In genomic region chr9:44691671-44692520, GRCm38 (mm10) we compare ENCODE assay signal across 8 mouse cellular contexts. TPM values are rescaled to one million over a fixed set of nuclear protein-coding genes. Genes with fewer than 3 reads are reported as not detected.
DNase-seq lines count a peak whose midpoint lies in the region; ATAC-seq and TF ChIP-seq lines count a peak whose summit lies in the region.

No protein-coding gene starts in this region.

- TF ChIP-seq CTCF in layer of hippocampus, adult 2 months (conservative IDR thresholded peaks at IDR 0.05), result no peak

- no peak overlapping the region for H3K9ac ChIP-seq in forebrain, embryonic 14.5 days (ENCODE audit: low read length)
- no peak overlapping the region for H3K9ac ChIP-seq in heart, embryonic 15.5 days

- peak; percentile 74; the same call in 1 of the 2 replicates for ATAC-seq in forebrain, embryonic 14.5 days
- ATAC-seq in heart, embryonic 15.5 days (replicated peaks; ENCODE audit: insufficient number of reproducible peaks, insufficient read depth, low FRiP score, low read depth), result peak; percentile 61
- no peak for ATAC-seq in megakaryocyte-erythroid progenitor cell, adult 5-6 weeks (replicated peaks; ENCODE audit: low FRiP score, low TSS enrichment, poor library complexity, severe bottlenecking)

- H3K36me3 ChIP-seq in forebrain, embryonic 14.5 days (ENCODE audit: control insufficient read depth, insufficient read depth, low read length), result peaks cover 80% of the 10 kb centered on the region
- peaks cover 57% of the 10 kb centered on the region for H3K36me3 ChIP-seq in heart, embryonic 15.5 days

- H3K27me3 ChIP-seq in forebrain, embryonic 14.5 days (replicated peaks; ENCODE audit: control insufficient read depth, insufficient read depth, low read length), result no peaks in the 10 kb centered on the region
- H3K27me3 ChIP-seq in heart, embryonic 15.5 days, result no peaks in the 10 kb centered on the region

- DNase-seq in 3T3-L1 (ENCODE audit: low read depth, low spot score) (peak; percentile 38), adipocyte (ENCODE audit: low spot score) (peak; percentile 53)
- DNase-seq in forebrain, embryonic 14.5 days (ENCODE audit: low spot score), result peak; percentile 77
- DNase-seq in layer of hippocampus, adult 2 months (ENCODE audit: low spot score in 2 of 2), result peak; percentile 42 to 71
- peak; percentile 74 for DNase-seq in lung, postnatal 14 days
- DNase-seq in thymus, postnatal 25 days, result peak; percentile 46

- peaks cover 11% of the 10 kb centered on the region for H3K4me1 ChIP-seq in forebrain, embryonic 14.5 days (ENCODE audit: control insufficient read depth, insufficient read depth, low read length)
- peaks cover 22% of the 10 kb centered on the region for H3K4me1 ChIP-seq in heart, embryonic 15.5 days (replicated peaks)

- no peaks in the 10 kb centered on the region for H3K9me3 ChIP-seq in forebrain, embryonic 14.5 days (replicated peaks; ENCODE audit: control insufficient read depth, low read length)
- no peaks in the 10 kb centered on the region for H3K9me3 ChIP-seq in heart, embryonic 15.5 days (replicated peaks)

- WGBS in forebrain, embryonic 14.5 days, result 69% methylated on average over 21 of the region's 21 CpGs
- 52% methylated on average over 21 of the region's 21 CpGs for WGBS in heart, embryonic 15.5 days

- H3K4me2 ChIP-seq in forebrain, embryonic 14.5 days (ENCODE audit: low read length), result no peak overlapping the region
- H3K4me2 ChIP-seq in heart, embryonic 15.5 days, result peak overlapping the region; percentile 6; the same call in 1 of the 2 replicates

- H3K27ac ChIP-seq in forebrain, embryonic 14.5 days (ENCODE audit: low read depth, low read length), result peak overlapping the region; percentile 82
- peak overlapping the region; percentile 49 for H3K27ac ChIP-seq in heart, embryonic 15.5 days
- H3K27ac ChIP-seq in layer of hippocampus, adult 2 months, result peak overlapping the region; percentile 64

- H3K4me3 ChIP-seq in forebrain, embryonic 14.5 days (ENCODE audit: low read depth, low read length), result no peak overlapping the region
- no peak overlapping the region for H3K4me3 ChIP-seq in heart, embryonic 15.5 days
- no peak overlapping the region; the same call in 1 of the 2 replicates for H3K4me3 ChIP-seq in layer of hippocampus, adult 2 months

RNA-seq across cellular contexts. Expression of gene Treh, which starts 18.9 kb away (rescaled TPM):
- polyA plus RNA-seq in forebrain, embryonic 14.5 days (2014; fragmentation: Nextera tagmentation; extraction: Ambion mirVana), result not detected in 2 replicates
- not detected in 2 replicates for polyA plus RNA-seq in heart, embryonic 15.5 days (2015; fragmentation: Nextera tagmentation; extraction: Ambion mirVana)
- total RNA-seq in layer of hippocampus, adult 2 months (2021), result under 1 TPM in 1 of 2 experiments, not detected in 1; 0.18 TPM
- not detected in 2 replicates for total RNA-seq in megakaryocyte-erythroid progenitor cell, adult 5-6 weeks (2014; fragmentation: Nextera tagmentation)
- total RNA-seq in megakaryocyte-erythroid progenitor cell, adult 5-6 weeks (2017), result not detected in 2 replicates

RNA-seq across cellular contexts. Expression of gene Phldb1, which starts 43.1 kb away (rescaled TPM):
- polyA plus RNA-seq in forebrain, embryonic 14.5 days (2014; fragmentation: Nextera tagmentation; extraction: Ambion mirVana), result 29.5 and 42.9 TPM in 2 replicates
- 23.7 and 31.3 TPM in 2 replicates for polyA plus RNA-seq in heart, embryonic 15.5 days (2015; fragmentation: Nextera tagmentation; extraction: Ambion mirVana)
- 10 to 100 TPM; 71.8 to 86.4 TPM for total RNA-seq in layer of hippocampus, adult 2 months (2021)
- total RNA-seq in megakaryocyte-erythroid progenitor cell, adult 5-6 weeks (2014; fragmentation: Nextera tagmentation), result 3.7 and 5.3 TPM in 2 replicates
- 1.6 and 14.1 TPM in 2 replicates for total RNA-seq in megakaryocyte-erythroid progenitor cell, adult 5-6 weeks (2017)

Comparison
In these comparisons a context has a peak if more than half of its experiments do, and no peak if none do; other contexts are left out.
1. RNA of gene Phldb1, which starts 43.1 kb away (total RNA-seq): 71.8 to 86.4 TPM in layer of hippocampus, adult 2 months; 1.6 to 14.1 TPM in megakaryocyte-erythroid progenitor cell, adult 5-6 weeks; every median in the first group is over 4 times any median in the second.
2. Peak in every context shown above with its lines, with median percentiles within 50 percentile points of each other: DNase-seq and H3K27ac ChIP-seq.